Mouse (Mus musculus): Measurements from ENCODE around the gene Ralgapa1. TPM values are rescaled to one million over a fixed set of nuclear protein-coding genes. Genes with fewer than 3 reads are reported as not detected.
A peak's percentile ranks its signal among the peaks of the same experiment; 100 is the strongest.
"Not testable (repeated sequence)": the region's sequence is repeated elsewhere in the genome, so short reads cannot be mapped to it uniquely, and the experiment has no call there.

Gene Ralgapa1
- polyA plus RNA-seq, 1 experiment from 2014 or later = 36.0 TPM

DNA sequence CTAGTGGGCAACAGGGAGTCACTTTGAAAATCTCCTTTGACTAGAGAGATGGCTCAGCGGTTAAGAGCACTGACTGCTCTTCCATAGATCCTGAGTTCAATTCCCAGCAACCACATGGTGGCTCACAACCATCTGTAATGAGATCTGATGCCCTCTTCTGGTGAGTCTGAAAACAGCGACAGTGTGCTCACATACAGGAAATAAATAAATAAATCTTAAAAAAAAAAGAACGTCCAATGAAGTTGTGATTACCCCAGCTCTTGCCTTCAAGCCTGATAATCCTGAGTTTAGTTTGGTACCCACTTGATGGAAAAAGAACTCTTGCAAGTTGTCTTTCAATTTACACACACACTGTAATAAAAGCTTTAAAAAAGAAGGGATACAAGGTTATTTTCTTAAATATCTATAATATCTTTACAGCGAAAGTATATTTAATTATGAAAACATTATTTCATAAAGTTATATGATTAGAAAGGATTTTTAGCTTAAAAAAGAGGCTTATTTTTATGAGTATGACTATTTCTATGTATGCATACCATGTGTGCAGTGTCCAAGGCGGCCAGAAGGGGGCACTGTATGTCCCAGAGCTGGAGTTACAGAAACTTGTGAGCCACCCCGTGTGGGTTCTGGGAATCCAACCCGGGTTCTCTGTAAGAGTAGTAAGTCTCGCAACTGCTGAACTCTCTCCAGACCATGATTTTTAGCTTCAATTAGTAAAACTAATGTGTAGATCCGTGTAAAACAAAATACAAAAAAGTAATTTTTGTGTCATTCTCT is 256.6 kb downstream of the Ralgapa1 start:
- ChIA-PET POLR2A (no interaction called here), CTCF (interaction anchor here (1.3 kb wide), 1 partner anchor 12 kb away, joined by 5 read pairs; no protein-coding TSS in a partner anchor)
- in situ Hi-C loops (cut with MboI; ENCODE audit: low pct_unique_long_range_greater_than_20kb) = no loop called here

DNA sequence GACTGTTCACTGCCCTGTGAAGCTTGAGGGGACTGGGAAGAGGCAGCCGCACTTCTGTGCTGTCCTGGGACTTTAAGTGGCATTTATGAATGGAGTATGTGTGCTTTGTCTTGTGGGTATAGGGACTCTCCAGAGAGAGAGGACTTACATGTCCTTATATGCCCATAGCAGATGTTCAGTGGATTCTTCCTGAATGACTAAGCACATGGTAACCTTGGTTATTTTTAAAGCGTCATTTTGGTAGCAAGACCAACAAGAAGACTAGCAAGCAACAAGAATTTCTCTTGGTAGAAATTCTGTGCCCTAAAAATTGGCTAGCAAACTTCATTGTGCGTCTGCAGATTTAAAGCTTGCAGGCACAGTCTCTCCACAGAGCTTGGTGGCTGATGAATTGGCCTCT is 257.2 kb downstream of the Ralgapa1 start:
- ATAC-seq = no peak
- TF ChIP-seq CTCF (IDR thresholded peaks at IDR 0.05) = no peak
- CTCF ChIA-PET = no interaction called here
- peaks cover 20% of the 10 kb centered on the region for H3K27me3 ChIP-seq
- in situ Hi-C loops (cut with MboI; ENCODE audit: low pct_unique_long_range_greater_than_20kb) = no loop called here
- DNase-seq (ENCODE audit: low read depth, low spot score) = no peak
- POLR2A ChIA-PET = no interaction called here

More for the DNA sequence above, 256.6 kb downstream of the Ralgapa1 start:
- peaks cover 20% of the 10 kb centered on the region for H3K27me3 ChIP-seq
- TF ChIP-seq CTCF (IDR thresholded peaks at IDR 0.05) = peak; percentile 14
- no peak for DNase-seq (ENCODE audit: low read depth, low spot score)
- no peak for ATAC-seq

DNA sequence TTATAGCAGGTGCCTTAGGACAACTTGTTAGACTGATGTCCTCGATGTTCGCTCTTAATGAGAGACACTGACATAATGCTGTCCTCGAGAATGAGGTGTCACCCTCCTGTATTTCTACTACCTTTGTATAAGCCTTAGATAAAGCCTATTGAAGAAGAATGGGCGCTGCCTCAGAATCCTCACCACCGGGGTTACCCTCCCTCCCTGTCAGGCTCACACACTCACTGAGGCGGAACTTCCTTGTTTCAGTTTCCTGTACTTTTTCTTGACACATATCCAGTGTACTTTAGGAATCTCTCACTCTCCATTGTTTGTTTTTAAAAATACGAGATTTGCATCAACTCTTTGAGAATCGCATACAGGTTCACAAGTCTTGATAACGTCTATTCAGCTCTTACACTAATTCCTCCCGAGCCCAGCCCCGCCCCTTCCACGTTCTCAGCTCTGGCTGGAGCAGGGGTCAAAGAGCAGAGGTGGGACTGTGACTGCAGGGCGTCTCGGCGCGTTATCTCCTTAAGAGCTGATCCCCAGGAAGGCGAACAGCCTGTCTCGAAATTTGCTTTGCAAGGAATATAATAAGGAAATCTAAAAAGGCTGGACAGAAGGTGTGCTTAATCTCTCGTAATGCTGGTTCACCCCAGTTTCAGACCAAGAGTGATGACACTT is 260.8 kb downstream of the Ralgapa1 start:
- ChIA-PET POLR2A (no interaction called here), CTCF (no interaction called here)
- no peak for DNase-seq (ENCODE audit: low read depth, low spot score)
- no peak for TF ChIP-seq CTCF (IDR thresholded peaks at IDR 0.05)
- no peak for ATAC-seq
- H3K27me3 ChIP-seq = no peaks in the 10 kb centered on the region
- in situ Hi-C loops (cut with MboI; ENCODE audit: low pct_unique_long_range_greater_than_20kb) = no loop called here

DNA sequence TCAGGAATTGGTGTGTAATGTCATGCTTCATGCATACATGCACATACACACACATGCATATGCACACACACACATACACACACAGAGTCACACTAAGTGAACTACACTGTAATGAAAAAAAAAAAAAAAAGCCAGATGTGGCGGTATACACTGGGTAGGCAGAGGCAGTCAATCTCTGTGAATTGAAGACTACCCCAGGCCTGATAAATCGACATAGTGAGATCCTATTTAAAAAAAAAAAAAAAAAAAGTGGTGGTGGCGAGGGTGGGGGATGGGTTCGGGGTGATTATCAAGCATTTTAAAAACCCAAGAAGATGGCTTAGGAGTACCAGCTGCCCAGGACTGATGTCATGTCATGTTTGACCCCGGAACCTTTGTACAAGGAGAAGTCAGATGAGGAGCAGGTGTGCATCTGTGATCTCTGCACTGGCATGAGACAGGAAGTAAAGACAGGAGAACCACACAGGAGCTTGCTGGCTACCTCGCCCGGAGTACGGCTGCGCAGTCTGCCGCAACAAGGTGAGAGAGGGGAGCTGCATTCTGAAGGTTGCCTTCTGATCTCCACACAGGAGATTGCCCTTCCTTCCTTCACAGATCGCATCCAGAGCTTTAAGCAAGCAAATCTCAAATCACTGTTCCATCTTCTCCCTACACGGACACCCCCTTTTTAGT is 261.6 kb downstream of the Ralgapa1 start:
- ChIA-PET POLR2A (no interaction called here), CTCF (no interaction called here)
- ATAC-seq (no peak), DNase-seq (ENCODE audit: low read depth, low spot score) (no peak)
- in situ Hi-C loops (cut with MboI; ENCODE audit: low pct_unique_long_range_greater_than_20kb) = no loop called here
- TF ChIP-seq CTCF (IDR thresholded peaks at IDR 0.05) = no peak
- H3K27me3 ChIP-seq = no peaks in the 10 kb centered on the region

DNA sequence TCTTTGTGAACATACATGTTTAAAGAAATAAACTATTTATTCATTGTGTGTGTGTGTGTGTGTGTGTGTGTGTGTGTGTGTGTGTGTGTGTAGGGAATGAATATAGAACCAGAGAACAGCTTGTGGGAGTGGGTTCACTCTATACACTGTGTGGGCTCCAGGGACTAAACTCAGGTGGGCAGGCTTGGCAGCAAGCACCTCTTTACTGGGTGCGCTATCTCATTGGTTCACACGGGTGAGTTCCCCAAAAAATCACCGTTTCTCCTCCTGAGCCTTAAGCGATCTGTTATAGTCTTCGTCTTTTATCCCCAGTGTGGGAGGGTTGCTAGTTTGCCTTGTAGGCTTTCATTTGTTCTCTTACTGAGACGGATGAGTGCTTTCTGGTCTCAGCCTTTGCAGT is 263.1 kb downstream of the Ralgapa1 start:
- no peak for DNase-seq (ENCODE audit: low read depth, low spot score)
- TF ChIP-seq CTCF (IDR thresholded peaks at IDR 0.05) = no peak
- CTCF ChIA-PET = no interaction called here
- in situ Hi-C loops (cut with MboI; ENCODE audit: low pct_unique_long_range_greater_than_20kb) = no loop called here
- POLR2A ChIA-PET = no interaction called here
- no peak for ATAC-seq
- no peaks in the 10 kb centered on the region for H3K27me3 ChIP-seq

DNA sequence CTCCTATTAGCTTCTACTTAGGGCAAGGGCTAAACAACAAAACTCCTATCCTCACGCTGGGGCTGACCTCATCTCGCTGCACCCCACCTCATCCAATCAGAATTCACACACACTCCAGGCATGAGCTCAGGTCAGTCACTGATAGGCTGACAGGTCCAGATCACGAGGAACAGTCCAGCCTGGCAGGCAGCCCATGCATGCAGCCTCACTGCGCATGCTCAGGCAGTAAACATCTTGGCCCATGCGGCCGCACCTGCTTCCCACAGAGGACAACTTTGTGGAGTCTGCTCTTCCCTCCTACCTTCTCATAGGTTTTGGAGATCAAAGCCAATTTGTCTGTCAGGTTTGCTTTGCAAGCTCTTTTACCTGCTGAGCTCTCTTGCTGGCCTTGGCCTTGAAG is 266.1 kb downstream of the Ralgapa1 start:
- H3K27me3 ChIP-seq; ATAC-seq; CTCF ChIA-PET; POLR2A ChIA-PET; in situ Hi-C loops (cut with MboI; ENCODE audit: low pct_unique_long_range_greater_than_20kb); DNase-seq (ENCODE audit: low read depth, low spot score): not testable (repeated sequence)

Other genes starting within 250 kb of the Ralgapa1 start
- gene Insm2, start 221.7 kb downstream of the Ralgapa1 start, polyA plus RNA-seq (2021) = 0.03 TPM
- gene Brms1l, start 15.2 kb upstream of the Ralgapa1 start, polyA plus RNA-seq (2021) = 41.0 TPM